Mouse (Mus musculus): ENCODE data around the gene Syngap1. TPM values are rescaled to one million over a fixed set of nuclear protein-coding genes. Genes with fewer than 3 reads are reported as not detected.

The Syngap1 gene
- total RNA-seq, 4 experiments from 2014 or later, result 3.6 to 5.2 (median 4.7) TPM

Small RNA genes lying within 50 kb of the gene (microRNA-seq; reads per million reads assigned to microRNA genes)
- not detected for gene Gm27775
- gene Mir3083, result 1.4 reads per million
- 1.1 reads per million for gene Mir6968

Other genes starting within 250 kb of the Syngap1 start
- 10 to 100 TPM; 51.1 to 83.8 (median 68.4) TPM for gene Crebrf, start 225.6 kb upstream of the Syngap1 start, total RNA-seq (2022)
- 10 to 100 TPM; 25.0 to 32.1 (median 29.9) TPM for gene Bnip1, start 160.2 kb upstream of the Syngap1 start, total RNA-seq (2022)
- gene Nkx2-5, start 96.2 kb upstream of the Syngap1 start, total RNA-seq (2022), result 10 to 100 TPM; 75.8 to 81.5 (median 79.7) TPM
- under 1 TPM; 0.29 to 0.81 (median 0.48) TPM for gene Kifc5b, start 24.2 kb upstream of the Syngap1 start, total RNA-seq (2022)
- 10 to 100 TPM; 15.4 to 20.7 (median 16.1) TPM for gene Phf1, start 8.2 kb upstream of the Syngap1 start, total RNA-seq (2022)
- 10 to 100 TPM; 91.9 to 98.0 (median 95.8) TPM for gene Cuta, start 1.7 kb upstream of the Syngap1 start, total RNA-seq (2022)
- 1 to 10 TPM in 3 of 4 experiments, not detected in 1; 1.5 to 3.4 (median 2.2) TPM for gene Zbtb9, start 31.9 kb downstream of the Syngap1 start, total RNA-seq (2022)
- gene Bak1, start 87.8 kb downstream of the Syngap1 start, total RNA-seq (2022), result 10 to 100 TPM; 11.0 to 15.9 (median 13.7) TPM
- gene Itpr3, start 116.1 kb downstream of the Syngap1 start, total RNA-seq (2022), result 1 to 10 TPM; 5.0 to 8.7 (median 6.8) TPM
- gene Uqcc2, start 192.7 kb downstream of the Syngap1 start, total RNA-seq (2022), result 100 to 1,000 TPM; 333 to 355 (median 345) TPM
- 1 to 10 TPM; 3.7 to 9.2 (median 4.8) TPM for gene Ip6k3, start 226.5 kb downstream of the Syngap1 start, total RNA-seq (2022)

Measured in heart, adult 8-10 months (tissue).